Mouse (Mus musculus) midbrain, embryonic 15.5 days (tissue): ENCODE data around the gene Klhl3. TPM values are rescaled to one million over a fixed set of nuclear protein-coding genes. Genes with fewer than 3 reads are reported as not detected.
"Not testable (repeated sequence)": the region's sequence is repeated elsewhere in the genome, so short reads cannot be mapped to it uniquely, and the experiment has no call there.

Source experiments
- ATAC-seq: fragments of 200-750 bp; cut with Nextera tagmentation; replicated peaks from 2 replicates; pipeline ENCODE4 v1.8.0; 2017; ENCODE audit warnings: moderate TSS enrichment
- H3K27ac ChIP-seq: fragments of 300-500 bp; sonication (generic); 2 replicates; pipeline ENCODE4 v1.5.1; 2015; ENCODE audit warnings: mild to moderate bottlenecking, inconsistent platforms
- H3K27me3 ChIP-seq: fragments of 300-500 bp; sonication (generic); replicated peaks from 2 replicates; pipeline ENCODE4 v1.6.1; 2015; ENCODE audit warnings: inconsistent platforms
- H3K36me3 ChIP-seq: fragments of 300-500 bp; sonication (generic); replicated peaks from 2 replicates; pipeline ENCODE4 v1.6.1; 2015; ENCODE audit warnings: inconsistent platforms
- H3K4me1 ChIP-seq: fragments of 300-500 bp; sonication (generic); 2 replicates; pipeline ENCODE4 v1.6.1; 2015; ENCODE audit warnings: inconsistent platforms
- H3K4me2 ChIP-seq: fragments of 300-500 bp; sonication (generic); 2 replicates; pipeline ENCODE4 v1.6.1; 2015; ENCODE audit warnings: inconsistent platforms, mild to moderate bottlenecking, moderate library complexity
- H3K4me3 ChIP-seq: fragments of 300-500 bp; sonication (generic); 2 replicates; pipeline ENCODE4 v1.5.1; 2015; ENCODE audit warnings: mild to moderate bottlenecking, inconsistent platforms
- H3K9ac ChIP-seq: fragments of 300-500 bp; sonication (generic); 2 replicates; pipeline ENCODE4 v1.6.1; 2015; ENCODE audit warnings: mild to moderate bottlenecking, inconsistent platforms
- H3K9me3 ChIP-seq: fragments of 300-500 bp; sonication (generic); 2 replicates; pipeline ENCODE4 v1.6.1; 2016; ENCODE audit warnings: inconsistent platforms
- WGBS: fragments of 180-500 bp; shearing (Covaris S2); methylation state at CpG from one replicate; pipeline ENCODE4 v1.1.7; 2015; ENCODE audit warnings: mixed read lengths; 5-methylcytosine and 5-hydroxymethylcytosine counted together
- polyA plus RNA-seq: library from polyadenylated mRNA; unstranded; fragments of >200 nt; fragmentation: Nextera tagmentation; extraction: Ambion mirVana; gene quantifications from 2 replicates; pipeline ENCODE4 v1.2.1, GENCODE M21; 2015

Gene Klhl3
- polyA plus RNA-seq, 1 experiment from 2014 or later: 14.2 TPM

- not testable (repeated sequence) for H3K27me3 ChIP-seq, H3K9ac ChIP-seq, ATAC-seq, H3K4me2 ChIP-seq, H3K36me3 ChIP-seq, H3K27ac ChIP-seq, H3K4me3 ChIP-seq, H3K9me3 ChIP-seq
- H3K4me1 ChIP-seq: peaks cover 12% of the 10 kb centered on the region
- WGBS: 95% methylated on average over 8 of the region's 8 CpGs
Measured at GRCm38 (mm10) chr13:58146603-58147002, 33.2 kb upstream of the Klhl3 start.

GRCm38 (mm10) chr13:58131692-58132091, 18.3 kb upstream of the Klhl3 start:
- 61% methylated on average over 3 of the region's 3 CpGs for WGBS
- Histone ChIP-seq H3K36me3 (no peaks in the 10 kb centered on the region), H3K4me2 (no peak overlapping the region), H3K4me3 (no peak overlapping the region), H3K9me3 (no peaks in the 10 kb centered on the region), H3K27me3 (no peaks in the 10 kb centered on the region), H3K4me1 (peaks cover 9% of the 10 kb centered on the region), H3K9ac (no peak overlapping the region), H3K27ac (no peak overlapping the region)
- ATAC-seq: no peak

GRCm38 (mm10) chr13:58129687-58130246, 16.4 kb upstream of the Klhl3 start:
- H3K4me3 ChIP-seq: peak overlapping the region; percentile 51
- peak overlapping the region; percentile 99 for H3K27ac ChIP-seq
- H3K4me2 ChIP-seq: peak overlapping the region; percentile 75
- ATAC-seq: no peak
- no peaks in the 10 kb centered on the region for H3K9me3 ChIP-seq
- WGBS: 36% methylated on average over 4 of the region's 4 CpGs
- no peaks in the 10 kb centered on the region for H3K27me3 ChIP-seq
- peaks cover 25% of the 10 kb centered on the region for H3K4me1 ChIP-seq
- peak overlapping the region; percentile 80; the same call in 1 of the 2 replicates for H3K9ac ChIP-seq
- no peaks in the 10 kb centered on the region for H3K36me3 ChIP-seq

GRCm38 (mm10) chr13:58128768-58129671, 15.6 kb upstream of the Klhl3 start:
- Histone ChIP-seq H3K27ac (peak overlapping the region; percentile 99), H3K4me1 (peaks cover 32% of the 10 kb centered on the region), H3K9me3 (no peaks in the 10 kb centered on the region), H3K4me2 (peak overlapping the region; percentile 75), H3K9ac (peak overlapping the region; percentile 95), H3K4me3 (peak overlapping the region; percentile 51), H3K36me3 (no peaks in the 10 kb centered on the region), H3K27me3 (no peaks in the 10 kb centered on the region)
- under 1% methylated on average over 78 of the region's 83 CpGs for WGBS
- peak; percentile 98 for ATAC-seq

- under 1% methylated on average over 59 of the region's 62 CpGs for WGBS
- Histone ChIP-seq H3K4me1 (peaks cover 34% of the 10 kb centered on the region), H3K27ac (peak within 1 kb of the TSS; percentile 99), H3K4me2 (peak within 1 kb of the TSS; percentile 75), H3K9me3 (no peaks in the 10 kb centered on the region), H3K36me3 (no peaks in the 10 kb centered on the region), H3K4me3 (peak within 1 kb of the TSS; percentile 51), H3K27me3 (no peaks in the 10 kb centered on the region), H3K9ac (peak within 1 kb of the TSS; percentile 95)
- ATAC-seq: peak; percentile 96
Measured at GRCm38 (mm10) chr13:58128396-58128767, 15.0 kb upstream of the Klhl3 start, which contains the start of gene Hnrnpa0. TSS of gene Hnrnpa0 (minus strand) at chr13:58128556.

- H3K27me3 ChIP-seq: no peaks in the 10 kb centered on the region
- whole genome bisulfite sequencing: under 1% methylated on average over 79 of the region's 81 CpGs
Measured at GRCm38 (mm10) chr13:58127766-58128361, 14.5 kb upstream of the Klhl3 start.

GRCm38 (mm10) chr13:58126862-58127765, 13.7 kb upstream of the Klhl3 start:
- Histone ChIP-seq H3K4me2 (peak overlapping the region; percentile 75), H3K9me3 (no peaks in the 10 kb centered on the region), H3K27ac (peak overlapping the region; percentile 99), H3K9ac (peak overlapping the region; percentile 95), H3K4me3 (peak overlapping the region; percentile 51), H3K36me3 (no peaks in the 10 kb centered on the region), H3K4me1 (peaks cover 34% of the 10 kb centered on the region), H3K27me3 (no peaks in the 10 kb centered on the region)
- no peak for ATAC-seq
- under 1% methylated on average over 84 of the region's 92 CpGs for WGBS

More at GRCm38 (mm10) chr13:58127766-58128361, 14.5 kb upstream of the Klhl3 start:
- peaks cover 34% of the 10 kb centered on the region for H3K4me1 ChIP-seq
- H3K27ac ChIP-seq: peak overlapping the region; percentile 99
- H3K9ac ChIP-seq: peak overlapping the region; percentile 95
- ATAC-seq: peak; percentile 67
- H3K4me2 ChIP-seq: peak overlapping the region; percentile 75
- H3K4me3 ChIP-seq: peak overlapping the region; percentile 51
- H3K9me3 ChIP-seq: no peaks in the 10 kb centered on the region
- no peaks in the 10 kb centered on the region for H3K36me3 ChIP-seq

GRCm38 (mm10) chr13:58126126-58126525, 12.7 kb upstream of the Klhl3 start:
- Histone ChIP-seq H3K9me3 (no peaks in the 10 kb centered on the region), H3K27me3 (no peaks in the 10 kb centered on the region), H3K36me3 (no peaks in the 10 kb centered on the region), H3K4me2 (peak overlapping the region; percentile 75), H3K27ac (no peak overlapping the region), H3K4me1 (peaks cover 36% of the 10 kb centered on the region), H3K4me3 (peak overlapping the region; percentile 51), H3K9ac (no peak overlapping the region)
- ATAC-seq: no peak
- 27% methylated on average over 7 of the region's 7 CpGs for WGBS

- Histone ChIP-seq H3K27ac (no peak overlapping the region), H3K9me3 (no peaks in the 10 kb centered on the region), H3K4me3 (no peak overlapping the region), H3K36me3 (no peaks in the 10 kb centered on the region), H3K4me1 (peaks cover 34% of the 10 kb centered on the region), H3K4me2 (peak overlapping the region; percentile 9; the same call in 1 of the 2 replicates), H3K27me3 (no peaks in the 10 kb centered on the region), H3K9ac (no peak overlapping the region)
- ATAC-seq: no peak
- 65% methylated on average over 2 of the region's 2 CpGs for WGBS
Measured at GRCm38 (mm10) chr13:58124989-58125388, 11.6 kb upstream of the Klhl3 start.

GRCm38 (mm10) chr13:58124278-58124677, 10.9 kb upstream of the Klhl3 start:
- Histone ChIP-seq H3K4me2 (no peak overlapping the region), H3K9me3 (no peaks in the 10 kb centered on the region), H3K27me3 (no peaks in the 10 kb centered on the region), H3K4me3 (no peak overlapping the region), H3K4me1 (peaks cover 27% of the 10 kb centered on the region), H3K27ac (no peak overlapping the region), H3K9ac (no peak overlapping the region), H3K36me3 (no peaks in the 10 kb centered on the region)
- WGBS: 86% methylated on average over 3 of the region's 3 CpGs
- ATAC-seq: no peak

- no peak for ATAC-seq
- Histone ChIP-seq H3K36me3 (no peaks in the 10 kb centered on the region), H3K27me3 (no peaks in the 10 kb centered on the region), H3K4me2 (no peak overlapping the region), H3K4me1 (peaks cover 27% of the 10 kb centered on the region), H3K4me3 (no peak overlapping the region), H3K9ac (no peak overlapping the region), H3K27ac (no peak overlapping the region), H3K9me3 (no peaks in the 10 kb centered on the region)
- WGBS: 74% methylated on average over 8 of the region's 8 CpGs
Measured at GRCm38 (mm10) chr13:58123381-58123780, 10.0 kb upstream of the Klhl3 start.
